Mouse (Mus musculus): ENCODE results near the gene Hivep3.

Hivep3 gene

DNA sequence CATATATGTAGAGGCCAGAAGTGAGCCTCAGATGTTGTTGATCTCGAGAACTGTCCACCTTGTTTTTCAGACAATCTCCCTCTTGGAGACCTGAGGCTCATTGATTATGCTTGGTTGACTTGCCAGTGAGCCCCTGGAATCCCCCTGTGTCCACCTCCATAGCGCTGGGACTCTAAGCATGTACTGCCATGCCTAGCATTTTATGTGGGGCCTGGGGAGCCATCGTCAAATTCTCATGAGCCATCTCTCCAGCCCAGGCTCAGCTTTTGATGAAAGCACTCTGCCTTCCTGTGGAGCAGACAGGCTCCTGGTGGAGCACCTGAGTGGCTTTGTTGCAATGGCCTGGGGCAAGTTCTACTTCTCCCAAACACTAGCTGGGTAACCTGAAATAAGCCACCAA lies 316.3 kb downstream of the Hivep3 start:
- intact Hi-C loops (cut with DNase I): no loop called here

DNA sequence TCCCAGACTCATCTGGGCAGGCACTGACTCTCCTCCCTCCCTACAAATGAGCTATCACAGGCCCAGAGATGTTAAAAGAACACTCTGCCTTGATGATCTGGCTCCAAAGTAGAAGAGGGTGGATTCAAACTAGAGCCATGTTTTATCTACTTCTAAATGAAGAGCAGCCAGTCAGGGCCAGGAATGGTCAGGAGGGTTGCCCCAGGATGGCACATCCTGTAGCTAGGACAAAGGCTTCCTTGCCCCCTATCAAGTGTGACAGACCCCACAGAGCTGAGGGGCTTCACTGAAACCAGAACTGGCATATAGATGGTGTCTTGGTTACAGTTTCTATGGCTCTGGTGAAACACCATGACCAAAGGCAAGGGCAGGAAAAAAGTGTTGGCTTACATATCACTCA lies 318.9 kb downstream of the Hivep3 start:
- intact Hi-C loops (cut with DNase I): no loop called here

DNA sequence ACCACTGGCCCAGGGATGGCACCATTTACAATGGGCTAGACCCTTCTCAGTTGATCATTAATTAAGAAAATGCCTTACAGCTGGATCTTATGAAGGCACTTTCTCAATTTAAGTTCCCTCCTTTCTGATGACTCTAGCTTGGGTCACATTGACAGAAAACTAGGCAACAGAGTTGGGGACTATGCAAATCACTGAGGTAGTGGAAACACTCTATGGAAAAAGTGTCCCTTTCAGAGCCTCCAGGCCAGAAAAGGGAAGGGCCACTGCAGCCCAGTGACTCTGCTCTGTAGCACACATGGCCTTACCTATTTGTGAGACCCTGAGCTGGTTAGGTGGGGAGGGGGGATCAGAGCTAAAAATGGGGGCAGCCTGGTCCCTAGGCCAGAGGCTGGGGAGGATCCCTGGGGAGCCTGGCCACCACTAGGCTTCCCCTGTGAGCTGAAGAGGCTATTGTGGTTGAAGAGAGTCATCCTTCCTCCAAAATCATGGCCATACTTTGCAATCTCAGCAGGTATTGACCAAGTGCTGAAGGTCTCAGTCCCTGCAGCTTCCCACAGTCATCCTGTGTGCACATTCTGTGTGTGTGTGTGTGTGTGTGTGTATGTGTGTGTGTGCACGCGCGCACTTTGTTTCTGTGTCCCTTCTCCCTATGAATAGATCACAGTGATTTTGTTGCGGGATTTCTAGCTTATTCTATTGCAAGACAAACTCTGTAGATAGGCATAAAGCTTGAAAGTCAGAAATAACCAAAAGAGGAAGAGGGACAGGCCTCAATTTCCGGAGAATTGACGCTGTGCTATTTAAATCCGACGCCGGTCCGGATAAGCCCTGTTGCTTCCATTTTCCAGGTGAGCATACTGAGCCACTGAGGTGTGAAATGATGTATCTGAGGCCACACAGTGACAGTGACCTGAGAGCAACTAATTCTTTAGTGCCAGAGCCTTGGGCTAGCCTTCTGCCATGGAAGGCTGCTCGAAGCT lies 319.7 kb downstream of the Hivep3 start:
- intact Hi-C loops (cut with DNase I): no loop called here

DNA sequence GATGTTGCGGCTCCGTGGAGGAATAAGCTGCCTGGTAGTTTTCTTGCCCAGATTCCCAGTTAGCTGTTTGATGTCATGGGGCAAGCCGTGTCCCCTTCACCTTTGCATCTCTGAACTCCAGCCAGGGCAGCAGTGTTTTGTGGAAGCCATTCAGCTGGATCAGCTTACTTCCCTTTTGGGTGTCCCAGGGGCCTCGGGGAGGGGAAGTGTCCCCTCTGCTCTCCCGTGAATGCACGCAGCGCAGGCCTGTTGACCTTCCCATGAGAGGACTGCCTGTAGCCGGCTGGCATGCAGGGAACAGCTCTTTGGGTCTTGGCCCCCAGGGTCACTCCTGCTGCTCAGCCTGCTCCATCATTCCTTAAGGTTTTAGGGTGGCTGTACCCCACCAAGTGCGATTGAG lies 320.6 kb downstream of the Hivep3 start:
- intact Hi-C loops (cut with DNase I): no loop called here

DNA sequence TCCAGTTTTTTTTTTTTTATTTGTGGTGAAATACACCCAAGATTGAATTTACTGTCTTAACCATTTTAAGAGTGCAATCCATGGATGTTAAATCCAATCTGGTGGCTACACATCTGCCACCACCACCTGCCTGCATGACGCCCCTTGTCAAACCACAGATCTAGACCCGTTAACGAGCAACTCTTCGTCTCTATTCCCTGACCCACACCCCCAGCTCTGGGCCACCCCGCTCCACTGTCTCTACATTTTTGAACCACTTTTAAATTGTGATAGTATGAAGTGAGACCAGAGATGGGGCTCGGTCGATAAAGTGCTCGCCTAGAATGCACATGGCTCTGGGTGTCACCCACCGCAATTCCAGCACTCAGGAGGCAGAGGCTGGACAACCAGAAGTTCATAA lies 322.9 kb downstream of the Hivep3 start:
- intact Hi-C loops (cut with DNase I): no loop called here

DNA sequence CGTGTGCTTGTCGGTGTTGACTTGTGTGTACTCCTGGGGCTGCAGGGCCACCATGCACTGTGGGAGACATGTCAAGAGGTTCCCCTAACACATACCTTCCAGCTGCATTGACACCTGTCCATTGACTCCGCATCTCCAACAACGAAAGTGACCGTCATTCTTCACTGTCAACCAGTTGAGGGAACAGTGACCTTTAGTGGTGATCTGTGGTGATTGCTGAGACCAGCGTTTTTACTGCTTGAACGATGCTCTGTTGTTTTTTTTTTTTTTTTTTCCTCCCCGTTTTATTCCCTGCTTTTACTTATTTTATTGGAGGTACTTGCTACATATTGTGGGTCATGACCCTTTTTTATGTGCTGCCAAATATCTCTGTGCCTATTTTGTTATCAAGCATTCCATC lies 323.9 kb downstream of the Hivep3 start:
- intact Hi-C loops (cut with DNase I): no loop called here

DNA sequence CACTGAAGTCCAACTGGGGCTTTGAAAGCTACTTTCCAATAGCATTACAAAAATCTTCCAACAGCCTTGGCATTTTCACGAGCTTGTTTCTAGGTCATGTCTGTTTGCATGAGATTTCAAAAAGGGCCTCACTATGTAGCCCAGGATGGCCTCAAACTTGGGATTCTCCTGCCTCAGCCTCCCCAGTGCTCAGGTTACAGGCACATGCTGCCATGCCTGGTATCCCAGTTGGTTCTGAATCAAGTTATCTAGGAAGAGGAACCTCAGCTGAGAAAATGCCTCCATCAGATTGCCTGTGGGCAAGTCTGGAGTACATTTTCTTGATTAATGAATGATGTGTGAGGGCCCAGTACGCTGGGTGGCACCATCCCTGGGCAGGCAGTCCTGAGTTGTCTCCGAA lies 324.6 kb downstream of the Hivep3 start:
- intact Hi-C loops (cut with DNase I): no loop called here

DNA sequence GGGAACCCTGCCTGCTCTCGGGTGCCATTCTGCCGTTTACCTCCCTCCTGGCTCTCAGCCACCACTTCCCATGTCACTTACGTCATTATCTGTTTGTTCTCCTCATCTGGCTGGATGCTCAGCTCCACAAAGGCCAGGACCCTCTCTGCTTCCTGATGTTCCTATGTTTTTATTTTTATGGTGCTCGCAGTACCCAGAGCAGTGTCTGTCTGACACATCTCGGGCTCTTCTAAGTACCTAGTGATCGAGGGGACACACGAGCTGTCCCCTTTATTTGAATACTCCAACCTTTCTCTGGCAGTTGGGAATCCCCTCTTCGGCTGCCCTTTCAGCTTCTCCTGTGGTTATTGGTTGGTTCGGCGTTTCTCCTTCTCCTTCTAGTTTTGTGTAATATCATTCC lies 325.2 kb downstream of the Hivep3 start:
- intact Hi-C loops (cut with DNase I): no loop called here

DNA sequence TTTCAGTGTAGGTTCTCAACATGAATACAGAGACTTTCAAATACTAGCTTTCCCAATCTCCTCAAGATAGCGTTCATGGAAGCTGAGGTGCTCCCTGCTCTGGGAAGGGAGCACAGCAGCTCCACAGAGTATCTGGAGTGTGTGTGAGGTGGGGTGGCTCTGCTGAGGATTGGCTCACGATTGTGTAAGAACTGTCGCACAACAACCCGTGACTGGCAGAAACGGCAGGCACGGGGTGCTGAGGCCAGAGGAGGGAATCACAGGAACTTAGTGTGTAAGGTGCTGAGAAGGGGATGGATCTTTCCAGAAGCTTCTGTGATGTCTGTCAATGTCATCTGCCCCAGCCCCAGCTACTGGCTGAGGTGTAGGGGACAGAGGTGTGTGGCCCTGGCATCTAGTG lies 328.1 kb downstream of the Hivep3 start:
- intact Hi-C loops (cut with DNase I): no loop called here

DNA sequence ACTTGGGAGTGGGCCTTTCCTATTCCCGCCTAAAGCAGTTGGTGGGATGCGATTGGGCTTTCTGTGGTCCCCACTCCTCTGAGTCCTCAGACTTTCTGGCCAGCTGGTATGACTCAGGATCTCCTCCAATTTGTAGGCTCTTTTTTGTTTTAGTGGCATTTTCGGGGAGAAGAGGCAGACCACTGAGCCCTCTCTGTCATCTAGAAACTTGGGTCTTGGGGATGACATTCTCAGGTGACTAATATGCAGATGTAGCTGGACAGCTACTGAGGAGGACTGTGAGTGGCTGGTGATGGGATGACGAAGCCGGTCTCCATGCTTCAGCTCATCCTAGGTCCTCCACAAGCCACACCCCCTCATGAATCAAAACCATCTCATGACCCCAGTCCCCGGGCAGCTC lies 328.6 kb downstream of the Hivep3 start:
- intact Hi-C loops (cut with DNase I): no loop called here

DNA sequence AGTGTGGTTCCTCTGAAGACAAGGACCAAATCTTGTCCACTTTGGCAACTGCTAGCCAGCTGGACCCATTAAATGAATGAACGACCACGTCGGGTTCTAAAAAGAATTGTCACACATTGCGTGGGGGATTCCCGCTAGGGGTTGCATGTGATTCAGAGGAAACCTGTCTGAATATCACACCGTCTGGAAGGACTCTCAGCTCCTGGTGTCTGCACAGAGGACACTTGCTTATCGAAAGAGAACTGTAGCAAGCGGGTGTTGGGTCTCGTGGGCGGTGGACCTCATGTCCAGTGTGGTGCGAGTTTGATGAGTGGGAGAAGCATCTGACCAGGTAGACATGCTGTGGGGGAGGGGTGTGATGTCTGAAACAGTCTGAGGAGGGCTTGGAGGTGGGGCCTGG lies 329.2 kb downstream of the Hivep3 start:
- intact Hi-C loops (cut with DNase I): no loop called here

DNA sequence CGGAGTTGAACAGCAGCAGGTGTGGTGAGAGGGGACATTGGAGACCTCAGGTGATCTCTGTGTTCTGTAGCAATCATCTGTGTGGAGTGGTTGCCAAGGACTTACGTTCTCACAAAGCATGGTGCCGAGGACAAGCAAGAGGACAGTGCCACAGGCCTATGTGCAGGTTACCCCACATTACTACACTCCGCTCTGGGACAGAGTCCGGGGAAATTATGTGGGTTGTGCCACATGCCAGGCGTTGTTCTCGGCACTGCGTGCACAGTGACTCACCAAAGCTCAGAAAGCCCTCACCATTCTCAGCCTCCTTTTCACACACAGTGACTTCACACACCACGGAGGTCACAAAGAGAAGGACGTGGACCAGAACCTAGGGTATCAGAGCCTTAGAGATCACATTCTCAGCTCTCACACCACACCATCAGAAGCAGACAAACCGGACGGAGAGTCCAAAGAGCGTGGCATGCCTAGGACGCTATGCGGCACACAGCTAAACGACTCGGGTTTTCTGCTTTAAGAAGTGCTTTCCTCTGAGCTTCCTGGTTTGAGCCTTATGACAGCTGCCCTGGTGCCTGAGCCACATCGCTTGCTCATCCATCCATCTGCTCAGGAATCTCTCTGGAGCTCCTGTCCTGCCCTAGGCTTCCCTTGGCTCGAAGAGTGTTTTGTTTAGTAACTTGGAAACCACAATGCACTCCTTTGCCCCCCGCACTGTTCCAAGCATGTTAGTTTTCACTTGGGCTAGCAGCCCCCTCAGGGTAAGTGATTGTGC lies 330.0 kb downstream of the Hivep3 start:
- intact Hi-C loops (cut with DNase I): no loop called here

DNA sequence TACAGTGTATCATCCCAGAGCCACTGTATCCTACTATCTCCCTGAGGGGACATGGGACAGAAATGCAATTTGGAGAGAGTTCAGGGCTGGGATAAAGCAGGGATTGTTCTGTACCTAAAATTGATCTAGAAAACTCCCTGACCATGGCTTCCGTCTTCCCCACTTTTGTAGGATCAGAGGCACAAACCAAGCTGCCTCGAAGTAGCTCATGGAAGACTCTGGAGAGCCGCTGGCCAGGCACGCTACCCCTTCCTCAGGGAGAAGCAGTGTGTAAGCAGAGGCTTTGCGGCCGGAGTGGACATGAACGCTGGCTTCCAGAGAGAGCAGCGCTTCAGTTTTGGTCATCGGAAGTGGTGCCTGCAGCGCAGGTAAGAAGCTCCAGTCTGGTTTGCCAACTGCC lies 331.1 kb downstream of the Hivep3 start, which contains the start of gene AL607142.1:
AL607142.1 (plus strand) TSS at position 301 of the 400 bp plus-strand sequence.
- intact Hi-C loops (cut with DNase I): no loop called here

DNA sequence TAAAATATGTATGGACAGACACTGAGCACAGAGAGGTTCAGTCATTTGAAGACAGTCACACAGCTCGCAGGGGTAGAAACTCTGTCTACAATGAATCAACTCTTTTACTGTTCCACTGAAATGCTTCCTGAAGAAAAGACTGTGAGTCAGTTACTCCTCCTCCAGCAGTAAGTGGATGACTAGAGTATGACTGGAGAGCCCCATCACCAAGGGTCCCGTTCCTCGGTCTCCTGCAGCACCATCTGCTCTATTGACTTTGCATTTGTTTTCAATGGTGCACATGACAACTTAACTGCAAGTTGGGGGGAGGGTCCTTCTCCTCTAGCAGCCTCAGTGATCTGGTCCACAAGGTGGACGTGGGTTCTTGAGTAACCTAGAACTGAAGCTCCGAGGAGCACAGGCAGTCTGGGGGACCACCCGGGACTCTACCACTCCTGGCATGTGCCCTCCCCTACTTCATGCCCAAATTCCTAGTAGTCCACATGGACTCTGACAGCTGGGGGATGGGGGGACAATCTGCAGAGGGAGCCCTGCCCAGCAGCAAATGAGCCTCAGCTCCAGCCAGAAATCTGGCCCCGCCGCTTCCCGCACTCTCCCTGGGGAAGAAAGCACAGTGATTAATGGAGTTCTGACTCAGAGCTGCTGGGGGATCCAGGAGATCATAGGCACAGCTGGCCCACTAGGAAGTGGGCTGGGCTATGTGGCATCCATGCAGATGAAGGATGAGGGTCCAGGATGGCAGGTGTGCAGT lies 333.4 kb downstream of the Hivep3 start:
- intact Hi-C loops (cut with DNase I): no loop called here

DNA sequence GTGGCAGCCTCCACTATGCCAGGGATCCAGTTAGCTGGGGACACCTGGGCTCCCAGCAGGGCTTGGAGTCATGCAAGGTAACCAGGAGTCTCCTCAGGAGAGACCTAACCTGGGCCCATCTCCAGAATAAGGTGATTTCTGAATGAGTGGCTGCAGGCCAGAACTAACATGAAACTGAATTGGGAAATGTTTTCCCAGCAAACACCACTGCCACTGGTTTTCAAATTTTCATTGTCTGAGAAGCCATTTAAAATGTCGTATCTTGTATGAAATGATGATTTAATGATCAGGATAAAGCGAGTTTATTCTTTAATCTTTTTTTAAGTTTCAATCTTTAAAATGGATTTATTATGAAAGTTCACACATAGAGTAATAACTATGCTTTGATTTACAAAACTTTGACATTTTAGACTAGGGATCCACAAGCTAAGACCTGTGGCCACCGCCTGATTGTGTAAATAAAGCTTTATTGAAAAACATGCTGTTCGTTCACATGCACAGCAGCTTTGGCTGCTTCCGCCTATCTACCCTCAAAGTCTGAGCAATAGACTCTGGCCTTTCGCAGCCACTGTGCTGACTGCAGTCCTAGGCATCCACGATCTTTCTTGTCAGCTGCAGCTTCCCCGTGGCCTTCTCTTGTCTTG lies 334.1 kb downstream of the Hivep3 start:
- intact Hi-C loops (cut with DNase I): no loop called here

DNA sequence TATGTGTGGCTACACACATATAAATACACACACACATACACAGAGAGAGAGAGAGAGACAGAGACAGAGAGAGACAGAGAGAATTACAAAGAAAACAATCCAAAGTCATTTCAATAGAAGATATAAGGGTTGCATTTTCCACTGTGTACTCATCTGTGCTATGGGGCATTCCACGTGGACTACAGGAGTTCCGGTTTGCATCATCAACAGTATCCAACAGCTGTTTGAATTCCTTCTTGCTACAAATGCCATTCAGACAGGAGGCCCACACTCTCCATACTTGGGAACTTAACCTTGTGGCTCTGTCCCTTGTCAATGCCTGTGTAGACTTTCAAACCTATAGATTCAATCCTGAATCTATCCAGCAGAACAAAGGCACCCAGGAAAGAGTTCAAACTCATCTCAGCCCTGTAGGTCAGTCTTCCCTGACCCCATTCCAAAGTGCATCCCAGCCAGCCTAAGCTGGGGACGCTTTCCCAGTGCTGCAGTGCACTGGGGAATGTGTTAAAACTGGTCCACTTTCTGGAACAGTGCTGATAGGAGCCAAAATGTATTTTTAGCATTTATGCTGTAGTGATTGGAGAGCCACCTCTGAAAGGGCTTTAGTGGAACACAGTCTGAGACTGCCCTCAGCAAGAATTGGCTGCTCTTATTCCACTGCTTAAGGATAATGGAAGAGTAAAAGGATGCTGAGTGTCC lies 335.4 kb downstream of the Hivep3 start:
- intact Hi-C loops (cut with DNase I): no loop called here

DNA sequence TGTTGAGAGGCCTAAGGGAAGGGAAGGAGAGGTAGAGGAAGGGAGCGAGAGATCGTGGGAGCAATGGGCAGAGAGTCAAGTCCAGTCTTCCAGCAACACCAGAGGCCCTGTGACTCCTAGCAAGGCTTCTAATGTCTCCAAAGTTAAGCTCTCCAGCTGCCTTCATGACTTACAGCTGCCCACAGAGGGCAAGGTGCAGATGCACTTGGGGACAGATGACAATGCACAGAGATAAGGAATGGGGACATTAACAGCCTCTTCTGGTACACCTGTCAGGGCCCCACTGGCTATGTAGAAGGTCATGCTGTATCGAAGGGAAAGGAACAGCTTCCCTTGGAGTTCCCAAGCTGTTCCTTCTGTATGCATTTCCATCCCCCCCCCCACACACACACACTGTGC lies 336.0 kb downstream of the Hivep3 start:
- intact Hi-C loops (cut with DNase I): no loop called here

DNA sequence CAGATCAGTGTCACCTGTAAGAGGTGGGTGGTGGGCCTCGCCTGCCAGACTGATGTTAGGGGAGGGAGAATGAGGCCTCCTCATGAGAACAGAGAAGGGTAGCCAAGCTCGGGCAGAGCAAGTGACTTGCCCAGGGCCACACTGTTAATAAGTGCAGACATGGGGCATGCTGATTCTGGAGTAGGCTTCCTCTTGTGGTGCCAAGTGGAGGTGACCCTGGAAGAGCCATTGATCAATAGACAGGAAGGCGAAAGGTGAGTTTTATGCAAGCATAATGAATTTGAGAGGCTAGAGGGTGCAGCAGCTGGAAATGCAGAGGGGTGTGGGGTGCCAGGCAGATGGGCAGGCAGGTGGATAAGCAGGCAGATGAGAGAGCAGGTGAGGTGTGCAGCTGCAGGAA lies 337.8 kb downstream of the Hivep3 start:
- intact Hi-C loops (cut with DNase I): no loop called here

DNA sequence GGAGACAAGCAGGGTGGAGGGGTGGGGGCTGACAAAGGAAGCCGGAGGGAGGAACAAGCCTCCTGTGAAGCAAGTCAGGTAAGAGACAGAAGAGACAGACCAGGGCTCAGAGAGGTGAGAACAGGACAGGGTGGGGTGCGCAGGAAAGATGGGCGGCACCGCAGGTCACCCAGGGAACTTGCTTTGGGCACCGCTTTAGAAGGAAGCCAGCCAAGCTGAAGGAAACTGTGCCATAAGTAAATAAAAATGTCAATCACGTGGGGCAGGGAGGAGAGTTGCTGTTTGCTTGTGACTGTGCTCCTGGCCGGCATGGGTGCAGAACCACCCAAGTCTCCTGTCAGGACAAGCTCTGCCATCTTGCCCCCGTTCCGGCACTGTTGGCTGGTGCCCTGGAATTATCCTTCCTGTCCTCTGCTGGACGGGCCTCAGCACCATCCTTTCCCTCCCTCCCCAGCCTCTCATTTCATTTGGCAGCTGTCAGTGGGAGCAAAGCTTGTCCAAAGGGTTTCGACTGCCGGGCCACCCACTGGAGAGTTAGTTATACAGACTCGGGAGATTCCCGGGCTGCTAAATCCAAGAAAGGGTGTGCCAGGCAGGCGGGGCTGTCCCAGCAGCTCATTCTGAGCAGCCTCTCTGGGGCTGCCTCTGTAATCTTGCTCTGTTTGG lies 338.4 kb downstream of the Hivep3 start:
- intact Hi-C loops (cut with DNase I): no loop called here

DNA sequence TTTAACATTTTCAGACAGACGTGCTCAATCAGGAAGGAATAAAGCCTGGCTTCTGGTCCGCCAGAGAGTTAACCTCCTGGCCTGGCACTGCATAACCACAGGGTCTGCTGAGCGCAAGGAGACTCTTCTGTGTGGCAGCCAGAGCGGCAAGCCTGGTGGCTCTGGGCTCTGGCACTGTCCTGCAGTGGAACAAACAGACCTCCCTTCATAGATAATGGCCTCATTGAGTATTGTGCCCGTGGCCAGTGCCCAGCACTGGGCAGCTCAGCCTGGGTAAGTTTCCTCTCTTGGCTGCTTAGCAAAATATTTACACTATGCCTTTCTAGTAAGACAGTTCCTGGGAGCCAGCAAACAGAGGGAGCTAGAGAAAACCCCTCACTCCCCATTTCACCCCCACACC lies 340.5 kb downstream of the Hivep3 start:
- intact Hi-C loops (cut with DNase I): no loop called here
